Mouse (Mus musculus) C2C12 (cell line): ENCODE results near the gene Ift46.

Experiments used
- CTCF ChIP-seq: IDR thresholded peaks from one replicate; pipeline ENCODE4 v1.5.1; 2011; ENCODE audit not compliant: control insufficient read depth, insufficient read depth, insufficient read length
- MAX ChIP-seq: IDR thresholded peaks from one replicate; pipeline ENCODE4 v1.6.1; 2011; ENCODE audit warnings: mild to moderate bottlenecking, control low read depth
- MYOG ChIP-seq: IDR thresholded peaks from one replicate; pipeline ENCODE4 v1.6.1; 2011; ENCODE audit not compliant: control insufficient read depth, insufficient read length; ENCODE audit errors: extremely low read depth

DNA sequence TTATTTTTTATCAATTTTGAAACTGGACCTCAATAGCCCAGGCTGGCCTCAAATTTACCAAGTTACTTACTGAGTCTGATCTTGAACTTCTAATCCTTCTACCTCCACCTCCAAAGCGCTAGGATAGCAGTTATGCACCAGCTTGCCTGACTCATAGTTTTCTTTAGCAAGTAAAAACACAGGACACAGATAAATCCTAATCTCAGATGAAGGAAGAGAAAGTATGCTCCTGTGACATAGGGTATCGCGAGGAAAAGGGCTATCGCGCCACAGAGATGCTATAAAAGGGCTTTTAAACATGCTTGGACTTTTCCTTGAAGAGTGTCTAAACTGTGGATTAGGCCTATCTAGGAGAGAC, 4.7 kb downstream of the Ift46 start:
- TF ChIP-seq MAX = no peak
- no peak for TF ChIP-seq CTCF
- TF ChIP-seq MYOG = no peak
